Mouse (Mus musculus) lung, postnatal 14 days (tissue): ENCODE data around the gene Rflna.

Experiments
- DNase-seq: peaks from one replicate; pipeline ENCODE4 v3.0.0; 2021

Gene Rflna

GRCm38 (mm10) chr5:125053661-125054060, 50.6 kb downstream of the Rflna start:
- no peak for DNase-seq

- no peak for DNase-seq
These were observed 52.9 kb downstream of the Rflna start for GRCm38 (mm10) chr5:125055901-125056300.

- no peak for DNase-seq
These were observed 53.3 kb downstream of the Rflna start for GRCm38 (mm10) chr5:125056331-125056695.

GRCm38 (mm10) chr5:125056696-125057554, 53.9 kb downstream of the Rflna start:
- DNase-seq: peak; percentile 75

GRCm38 (mm10) chr5:125057555-125058266, 54.7 kb downstream of the Rflna start:
- peak; percentile 56 for DNase-seq

GRCm38 (mm10) chr5:125058267-125058668, 55.2 kb downstream of the Rflna start:
- DNase-seq: peak; percentile 73
